Mouse (Mus musculus) thymus, adult 2 months (tissue): Measurements from ENCODE around the gene Nacad.

ENCODE experiments used
- CTCF ChIP-seq: fragments of 200-500 bp; IDR thresholded peaks from 2 replicates; pipeline ENCODE4 v1.5.1; 2012; ENCODE audit warnings: mild to moderate bottlenecking, control low read depth, low read length, moderate library complexity, borderline replicate concordance; ENCODE audit not compliant: control insufficient read depth, poor library complexity, insufficient read depth; ENCODE audit errors: extremely low read depth
- POLR2A ChIP-seq: fragments of 200-500 bp; IDR thresholded peaks from 2 replicates; pipeline ENCODE4 v1.6.1; 2012; ENCODE audit warnings: mild to moderate bottlenecking, low read length, control low read depth, moderate library complexity; ENCODE audit not compliant: control insufficient read depth, poor library complexity, insufficient read depth; ENCODE audit errors: extremely low read depth

GRCm38 (mm10) chr11:6599011-6599681 lies 6.7 kb downstream of the Nacad start:
- no peak for TF ChIP-seq CTCF
- TF ChIP-seq POLR2A, result no peak
